Mouse (Mus musculus) MEL (cell line): Measurements from ENCODE around the gene Tradd. TPM values are rescaled to one million over a fixed set of nuclear protein-coding genes. Genes with fewer than 3 reads are reported as not detected.

Experiments used
- DNase-seq: peaks from one replicate; pipeline ENCODE4 v3.0.0; 2011; ENCODE audit warnings: low read depth, low spot score
- H3K27ac ChIP-seq: 2 replicates; pipeline ENCODE4 v1.5.1; 2012; ENCODE audit warnings: low read depth, mild to moderate bottlenecking, control low read depth, low read length, moderate library complexity; ENCODE audit not compliant: control insufficient read depth
- H3K27me3 ChIP-seq, 2 experiments: fragments of 150-350 bp in 1 of 2; sonication (generic) in 1 of 2; 2 replicates each; pipeline ENCODE4 v1.6.1; 2012; ENCODE audit warnings: low read length in 2 of 2, mild to moderate bottlenecking in 2 of 2, improper control_type of control experiment in 1 of 2, moderate library complexity in 1 of 2; ENCODE audit not compliant: insufficient read depth in 2 of 2, control insufficient read depth in 1 of 2
- H3K36me3 ChIP-seq, 2 experiments: 2 replicates each; pipeline ENCODE4 v1.6.1; 2012 to 2014; ENCODE audit warnings: low read length in 2 of 2, improper control_type of control experiment in 1 of 2, inconsistent platforms in 1 of 2, mild to moderate bottlenecking in 1 of 2; ENCODE audit not compliant: insufficient read depth in 2 of 2, control insufficient read depth in 1 of 2
- H3K4me1 ChIP-seq, 2 experiments: fragments of 150-350 bp in 1 of 2; sonication (generic) in 1 of 2; 2 replicates each; pipeline ENCODE4 v1.6.1; 2012; ENCODE audit warnings: low read length in 2 of 2, improper control_type of control experiment in 1 of 2, mild to moderate bottlenecking in 1 of 2; ENCODE audit not compliant: insufficient read depth in 2 of 2, control insufficient read depth in 1 of 2
- H3K4me3 ChIP-seq, 2 experiments: fragments of 150-350 bp in 1 of 2; sonication (generic) in 1 of 2; 2 replicates each; pipeline ENCODE4 v1.5.1; 2012; ENCODE audit warnings: low read depth in 2 of 2, low read length in 2 of 2, mild to moderate bottlenecking in 2 of 2, moderate library complexity in 2 of 2, control low read depth in 1 of 2, improper control_type of control experiment in 1 of 2; ENCODE audit not compliant: control insufficient read depth in 1 of 2, insufficient read depth in 1 of 2
- H3K79me2 ChIP-seq: 2 replicates; pipeline ENCODE4 v1.6.1; 2012; ENCODE audit warnings: mild to moderate bottlenecking, low read length, moderate library complexity; ENCODE audit not compliant: control insufficient read depth, poor library complexity, insufficient read depth
- H3K9ac ChIP-seq: 2 replicates; pipeline ENCODE4 v1.6.1; 2012; ENCODE audit warnings: low read depth, mild to moderate bottlenecking, control low read depth, low read length, moderate library complexity; ENCODE audit not compliant: control insufficient read depth, poor library complexity, severe bottlenecking
- H3K9me3 ChIP-seq: fragments of 150-350 bp; sonication (generic); replicated peaks from 2 replicates; pipeline ENCODE4 v1.6.1; 2012; ENCODE audit warnings: mild to moderate bottlenecking, low read length, improper control_type of control experiment, moderate library complexity; ENCODE audit not compliant: insufficient read depth
- CHD1 ChIP-seq: IDR thresholded peaks from 2 replicates; pipeline ENCODE4 v1.6.1; 2012; ENCODE audit warnings: low read depth, mild to moderate bottlenecking, inconsistent platforms, low read length, improper control_type of control experiment
- EP300 ChIP-seq, 2 experiments: IDR thresholded peaks; 2 replicates each; pipeline ENCODE4 v1.6.1; 2011; ENCODE audit warnings: improper control_type of control experiment in 2 of 2, low read length in 2 of 2, low read depth in 1 of 2, mild to moderate bottlenecking in 1 of 2
- ETS1 ChIP-seq: IDR thresholded peaks from 2 replicates; pipeline ENCODE4 v1.6.1; 2012; ENCODE audit warnings: low read depth, mild to moderate bottlenecking, inconsistent platforms, low read length, improper control_type of control experiment, moderate library complexity
- GATA1 ChIP-seq: IDR thresholded peaks from 2 replicates; pipeline ENCODE4 v1.6.1; 2011; ENCODE audit warnings: low read depth, low read length, improper control_type of control experiment
- JUND ChIP-seq: IDR thresholded peaks from 2 replicates; pipeline ENCODE4 v1.6.1; 2011; ENCODE audit warnings: low read depth, mild to moderate bottlenecking, improper control_type of control experiment, low read length
- MYB ChIP-seq: IDR thresholded peaks from 2 replicates; pipeline ENCODE4 v1.6.1; 2011; ENCODE audit warnings: mild to moderate bottlenecking, low read depth, low read length, improper control_type of control experiment
- MYC ChIP-seq: IDR thresholded peaks from 2 replicates; pipeline ENCODE4 v1.6.1; 2011; ENCODE audit warnings: low read depth, mild to moderate bottlenecking, low read length, improper control_type of control experiment, moderate library complexity
- NELFE ChIP-seq: IDR thresholded peaks from 2 replicates; pipeline ENCODE4 v1.6.1; 2011; ENCODE audit warnings: low read depth, low read length, improper control_type of control experiment
- NRF1 ChIP-seq: IDR thresholded peaks from 2 replicates; pipeline ENCODE4 v1.6.1; 2014; ENCODE audit warnings: low read depth, mild to moderate bottlenecking, inconsistent platforms, low read length, improper control_type of control experiment, moderate library complexity; ENCODE audit not compliant: poor library complexity, insufficient read depth, severe bottlenecking
- POLR2A ChIP-seq, 2 experiments: IDR thresholded peaks; 2 replicates each; pipeline ENCODE4 v1.6.1; 2011 to 2012; ENCODE audit warnings: low read length in 2 of 2, mild to moderate bottlenecking in 2 of 2, control low read depth in 1 of 2, improper control_type of control experiment in 1 of 2, low read depth in 1 of 2, moderate library complexity in 1 of 2; ENCODE audit not compliant: control insufficient read depth in 1 of 2, insufficient read depth in 1 of 2, poor library complexity in 1 of 2
- RCOR1 ChIP-seq: IDR thresholded peaks from 2 replicates; pipeline ENCODE4 v1.6.1; 2012; ENCODE audit warnings: low read depth, mild to moderate bottlenecking, inconsistent platforms, low read length, improper control_type of control experiment
- SIN3A ChIP-seq: IDR thresholded peaks from 2 replicates; pipeline ENCODE4 v1.6.1; 2012; ENCODE audit warnings: low read length, improper control_type of control experiment, inconsistent platforms
- TCF12 ChIP-seq: IDR thresholded peaks from 2 replicates; pipeline ENCODE4 v1.6.1; 2014; ENCODE audit warnings: low read depth, mild to moderate bottlenecking, inconsistent platforms, low read length, improper control_type of control experiment, moderate library complexity
- USF2 ChIP-seq, 2 experiments: IDR thresholded peaks; 2 replicates each; pipeline ENCODE4 v1.6.1; 2011 to 2012; ENCODE audit warnings: improper control_type of control experiment in 2 of 2, low read length in 2 of 2, borderline replicate concordance in 1 of 2, inconsistent platforms in 1 of 2, low read depth in 1 of 2, mild to moderate bottlenecking in 1 of 2; ENCODE audit not compliant: insufficient read depth in 1 of 2
- ZKSCAN1 ChIP-seq: IDR thresholded peaks from 2 replicates; pipeline ENCODE4 v1.6.1; 2012; ENCODE audit warnings: low read depth, mild to moderate bottlenecking, inconsistent platforms, low read length, improper control_type of control experiment, moderate library complexity
- ZMIZ1 ChIP-seq: IDR thresholded peaks from 2 replicates; pipeline ENCODE4 v1.6.1; 2012; ENCODE audit warnings: low read depth, mild to moderate bottlenecking, inconsistent platforms, low read length, improper control_type of control experiment, moderate library complexity
- polyA plus RNA-seq, 2 experiments: library from polyadenylated mRNA; stranded (reverse) in 1 of 2; unstranded in 1 of 2; fragments of >175 nt in 1 of 2; fragments of >200 nt in 1 of 2; gene quantifications; 2 replicates each; pipeline versions ENCODE4 v1.2.1 to v1.2.4; 2012; ENCODE audit warnings: low replicate concordance in 2 of 2, low read depth in 1 of 2; ENCODE audit not compliant: insufficient read length in 2 of 2, insufficient read depth in 1 of 2, missing spikeins in 1 of 2
- total RNA-seq: library from RNA; depleted of rRNA; stranded (reverse); fragments of 300-350 nt; gene quantifications from 2 replicates; pipeline ENCODE4 v1.2.3, GENCODE M21; 2012

Gene Tradd
- total and polyA plus RNA-seq, 3 experiments = 31.0 to 33.5 TPM; not detected in 1

DNA sequence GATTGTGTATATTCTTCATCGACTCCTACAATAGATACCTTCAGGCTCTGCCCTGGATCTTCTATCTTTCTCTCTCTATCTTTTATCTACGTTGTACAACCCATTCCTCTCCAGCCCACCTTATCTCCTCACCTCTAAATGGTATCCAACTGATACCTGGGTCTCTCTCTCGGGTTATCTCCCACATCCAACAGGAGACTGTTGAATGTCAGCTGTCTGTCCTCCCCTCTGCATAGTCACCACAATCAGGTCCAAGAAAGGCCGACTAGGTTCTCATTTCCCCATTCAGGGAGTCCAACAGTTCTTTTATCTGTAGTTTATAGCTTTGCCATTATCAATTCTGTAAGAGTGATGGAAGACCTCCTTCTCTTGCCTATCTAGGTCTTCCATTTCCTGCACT lies 17.8 kb upstream of the Tradd start:
- H3K9me3 ChIP-seq = no peaks in the 10 kb centered on the region
- no peak overlapping the region for H3K9ac ChIP-seq
- peak; percentile 51 for DNase-seq
- H3K36me3 ChIP-seq = peaks cover 0 to 27% of the 10 kb centered on the region in 2 experiments; a peak in 2 of 4 replicates
- TF ChIP-seq CHD1 (no peak), ETS1 (peak; percentile 70), ZKSCAN1 (no peak), GATA1 (peak; percentile 85), ZMIZ1 (no peak), SIN3A (no peak), USF2 (IDR thresholded peaks at IDR 0.05; ENCODE audit: borderline replicate concordance in 1 of 2, insufficient read depth in 1 of 2, low read depth in 1 of 2, low read length in 2 of 2) (no peak), TCF12 (peak; percentile 75), JUND (no peak), RCOR1 (peak; percentile 29; the same call in 1 of the 2 replicates), EP300 (IDR thresholded peaks at IDR 0.05; ENCODE audit: low read depth in 1 of 2, low read length in 2 of 2) (peak; percentile 78 to 87), POLR2A (IDR thresholded peaks at IDR 0.05; ENCODE audit: control insufficient read depth in 1 of 2, insufficient read depth in 1 of 2, low read depth in 1 of 2, low read length in 2 of 2, poor library complexity in 1 of 2) (no peak), MYC (no peak), NRF1 (no peak), MYB (peak; percentile 13; the same call in 1 of the 2 replicates)
- H3K4me3 ChIP-seq = no peak overlapping the region
- peak overlapping the region; percentile 68 for H3K27ac ChIP-seq
- H3K27me3 ChIP-seq = no peaks in the 10 kb centered on the region
- H3K4me1 ChIP-seq = peaks cover 12 to 40% of the 10 kb centered on the region in 2 experiments
- peaks cover 3% of the 10 kb centered on the region for H3K79me2 ChIP-seq

DNA sequence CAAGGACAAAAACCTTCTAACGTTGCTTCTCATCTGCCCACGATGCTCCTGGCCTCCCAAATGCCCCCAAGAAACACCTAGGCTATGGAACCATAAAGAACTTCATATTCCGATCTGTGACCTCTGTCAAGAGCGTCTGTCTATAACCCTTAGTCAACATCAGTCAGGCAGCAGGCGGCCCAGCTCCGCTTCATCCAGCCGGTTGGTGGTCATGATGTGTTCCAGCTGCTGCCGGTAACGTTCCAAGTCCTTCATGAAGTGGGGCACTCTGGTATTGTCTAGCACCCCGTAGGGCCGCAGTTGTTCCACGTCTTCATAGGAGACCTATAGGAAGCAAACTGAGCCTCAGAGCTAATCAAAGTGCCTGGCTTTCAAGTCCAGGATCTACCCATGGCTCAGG lies 17.4 kb upstream of the Tradd start:
- H3K4me1 ChIP-seq = peaks cover 12 to 38% of the 10 kb centered on the region in 2 experiments
- no peaks in the 10 kb centered on the region for H3K9me3 ChIP-seq
- peaks cover 3% of the 10 kb centered on the region; the same call in 1 of the 2 replicates for H3K79me2 ChIP-seq
- no peak for DNase-seq
- H3K36me3 ChIP-seq = peaks cover 0 to 27% of the 10 kb centered on the region in 2 experiments; a peak in 2 of 4 replicates
- no peaks in the 10 kb centered on the region for H3K27me3 ChIP-seq
- no peak for TF ChIP-seq NELFE
- no peak overlapping the region for H3K9ac ChIP-seq
- no peak overlapping the region for H3K4me3 ChIP-seq
- peak overlapping the region; percentile 68 for H3K27ac ChIP-seq
